Mouse (Mus musculus): ENCODE data around the gene Slc38a6. TPM values are rescaled to one million over a fixed set of nuclear protein-coding genes. Genes with fewer than 3 reads are reported as not detected.

The Slc38a6 gene
- 1 to 10 TPM; 3.9 to 6.3 TPM for polyA plus RNA-seq (2017; shearing (Covaris generic))

DNA sequence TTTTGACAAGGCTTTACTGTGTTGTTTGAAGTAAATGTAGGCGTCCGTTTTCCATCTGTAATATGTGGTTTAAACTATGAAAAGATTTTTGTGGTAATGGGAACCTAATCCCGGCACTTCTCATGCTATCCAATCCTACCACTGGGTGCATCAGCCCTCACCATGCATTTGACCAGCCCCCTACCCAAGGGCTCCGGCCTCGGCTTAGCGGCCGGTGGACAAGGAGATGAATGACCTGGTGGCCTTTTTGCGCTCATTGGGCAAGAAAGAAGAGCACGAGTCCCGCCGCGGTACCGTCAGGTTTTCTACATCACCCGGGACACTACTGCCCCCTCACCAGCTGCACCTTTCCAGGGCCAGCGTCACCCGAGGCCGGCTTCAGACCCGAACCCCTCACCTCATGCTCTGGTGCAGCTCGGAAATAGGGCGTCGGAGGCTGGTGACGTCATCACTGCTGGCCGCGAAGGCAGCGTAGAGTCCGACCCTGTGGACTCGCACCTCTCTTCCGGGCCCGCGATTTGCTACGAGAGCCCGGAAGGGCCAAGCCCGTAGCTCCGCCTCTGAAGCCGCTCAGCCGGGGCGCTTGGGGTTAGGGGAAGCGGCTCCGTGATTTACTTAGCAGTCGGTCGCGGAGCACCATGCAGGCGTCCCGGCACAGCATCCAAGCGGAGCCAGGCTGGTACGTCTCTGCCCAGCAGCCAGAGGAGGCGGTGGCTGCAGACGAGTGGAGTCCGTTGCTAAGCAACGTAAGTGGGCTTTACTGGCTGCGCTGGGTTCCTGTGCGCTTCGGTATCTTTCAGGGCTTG is at the start of gene Slc38a6, which contains the start of gene Trmt5:
Gene Slc38a6 (plus strand): TSS at position 493 of the 806 bp plus-strand sequence.
Gene Trmt5 (minus strand): TSS at position 424 of the 806 bp plus-strand sequence.

Other genes with a start within 250 kb of the Slc38a6 start
- under 1 TPM; 0.08 to 0.49 TPM for gene Six1, start 232.9 kb upstream of the Slc38a6 start, polyA plus RNA-seq (2017; shearing (Covaris generic))
- under 1 TPM in 1 of 2 experiments, not detected in 1; 0.72 TPM for gene Six4, start 173.3 kb upstream of the Slc38a6 start, polyA plus RNA-seq (2017; shearing (Covaris generic))
- 10 to 100 TPM; 24.6 to 32.1 TPM for gene Mnat1, start 163.1 kb upstream of the Slc38a6 start, polyA plus RNA-seq (2017; shearing (Covaris generic))
- 10 to 100 TPM; 10.7 to 14.2 TPM for gene Trmt5, start 69 bp upstream of the Slc38a6 start, polyA plus RNA-seq (2017; shearing (Covaris generic))

All from activated CD4-positive, CD25-positive, alpha-beta regulatory T cell (primary cell).